Mouse (Mus musculus) megakaryocyte progenitor cell, adult 5-6 weeks (primary cell): Measurements from ENCODE around the gene Arl4a. TPM values are rescaled to one million over a fixed set of nuclear protein-coding genes. Genes with fewer than 3 reads are reported as not detected.

Experiments
- ATAC-seq: replicated peaks from 2 replicates; pipeline ENCODE4 v1.8.0; 2016; ENCODE audit warnings: mild to moderate bottlenecking, moderate TSS enrichment, inconsistent platforms; ENCODE audit not compliant: poor library complexity
- total RNA-seq, 2 experiments: library from RNA; stranded (forward) in 1 of 2; stranded (reverse) in 1 of 2; fragments of 157-497, 149-512 nt in 1 of 2; fragments of 200-1000 nt in 1 of 2; gene quantifications; 2 replicates each; pipeline versions ENCODE4 v1.2.3 to v1.2.4; 2015 to 2017

Arl4a gene
- total RNA-seq, 2 experiments from 2014 or later, result 11.2 to 23.4 TPM

DNA sequence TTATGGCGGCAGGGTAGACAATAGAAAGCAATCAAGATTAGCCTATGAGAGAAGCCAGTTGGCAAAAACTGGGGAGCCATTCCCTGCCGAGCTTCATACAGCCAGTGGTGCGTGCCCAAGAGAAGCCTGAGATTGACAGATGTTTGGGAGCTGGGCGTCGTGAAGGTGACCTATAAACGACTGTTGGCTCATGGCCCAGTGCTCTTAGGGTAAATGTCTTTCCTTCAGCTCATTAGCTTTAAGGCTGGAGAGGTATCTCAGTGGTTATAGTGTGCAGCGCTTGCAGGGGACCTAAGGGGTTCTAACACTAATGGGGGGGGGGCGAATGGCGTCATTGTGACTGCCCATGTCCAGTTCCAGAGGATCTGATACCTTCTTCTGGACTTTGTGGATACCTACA, 21.8 kb downstream of the Arl4a start:
- no peak for ATAC-seq

DNA sequence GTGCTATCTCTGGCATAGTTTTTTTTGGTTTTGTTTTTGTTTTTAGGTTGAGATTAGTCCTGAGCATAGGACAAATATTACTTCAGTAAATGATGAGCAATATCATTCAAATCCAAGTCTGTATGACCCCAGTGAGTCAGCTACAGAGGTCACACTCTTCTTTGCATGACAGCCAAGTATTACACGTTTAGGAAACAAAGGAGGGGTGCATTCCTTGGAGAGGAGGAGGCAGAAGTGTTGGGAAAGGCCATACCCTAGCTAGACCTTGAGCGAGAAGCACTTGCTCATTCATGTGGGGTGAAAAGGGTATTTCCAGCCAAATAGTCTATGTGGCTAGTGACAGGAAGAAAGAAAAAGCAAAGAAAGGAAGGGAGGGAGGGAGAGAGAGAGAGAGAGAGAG, 28.0 kb downstream of the Arl4a start:
- ATAC-seq, result no peak

DNA sequence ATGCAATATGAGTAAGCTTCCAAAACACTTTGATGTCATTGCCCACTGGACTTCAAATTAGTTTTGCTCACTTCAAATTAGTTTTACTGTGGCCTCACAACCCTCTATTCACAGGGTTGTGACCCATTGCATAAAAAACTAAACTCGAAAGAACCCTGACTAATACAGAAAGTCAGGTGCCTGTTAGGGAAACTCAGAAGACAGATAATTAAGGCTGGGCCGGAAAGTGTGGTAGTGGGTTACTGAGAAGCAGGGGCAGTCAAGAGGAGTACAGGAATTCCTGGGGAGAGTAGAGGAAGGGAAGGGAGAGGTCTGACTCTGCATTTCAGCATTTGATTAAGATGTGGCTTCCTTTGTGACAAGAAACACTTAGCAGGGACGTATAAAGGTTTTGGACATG, 29.4 kb downstream of the Arl4a start:
- no peak for ATAC-seq

DNA sequence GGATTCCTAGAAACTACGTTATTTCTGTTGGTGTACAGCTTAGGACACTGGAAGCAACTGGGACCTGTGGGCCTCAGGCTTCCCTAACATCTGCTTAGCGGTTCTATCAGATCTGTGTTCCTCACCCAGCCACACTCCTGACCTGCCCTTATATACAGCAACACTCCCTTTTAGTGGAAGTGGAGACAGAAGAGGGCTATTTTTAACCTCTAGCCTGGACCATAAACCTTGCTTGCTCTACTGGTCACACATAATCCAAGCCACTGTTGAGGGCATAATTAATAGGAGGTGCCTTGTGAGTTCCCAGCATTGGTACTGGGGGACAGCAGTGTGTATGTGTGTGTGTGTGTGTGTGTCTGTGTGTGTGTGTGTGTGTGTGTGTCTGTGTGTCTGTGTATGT, 33.1 kb downstream of the Arl4a start:
- no peak for ATAC-seq

DNA sequence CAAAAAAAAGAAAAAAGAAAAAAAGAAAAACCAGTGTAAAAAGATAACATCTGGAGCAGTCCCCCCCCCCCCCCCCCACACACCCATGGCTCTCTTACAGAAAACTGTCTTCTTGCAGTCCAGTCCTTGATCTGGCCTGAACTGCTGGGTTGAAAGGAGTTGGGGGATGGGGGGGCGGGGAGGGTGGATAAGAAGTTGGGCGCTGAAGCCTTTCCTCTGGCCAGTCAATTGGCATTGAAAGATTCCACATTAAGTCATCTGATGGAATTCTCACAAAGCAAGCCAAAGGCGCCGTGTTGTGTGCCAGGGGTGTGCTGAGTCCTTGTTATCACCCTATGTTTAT, 39.0 kb downstream of the Arl4a start:
- no peak for ATAC-seq

DNA sequence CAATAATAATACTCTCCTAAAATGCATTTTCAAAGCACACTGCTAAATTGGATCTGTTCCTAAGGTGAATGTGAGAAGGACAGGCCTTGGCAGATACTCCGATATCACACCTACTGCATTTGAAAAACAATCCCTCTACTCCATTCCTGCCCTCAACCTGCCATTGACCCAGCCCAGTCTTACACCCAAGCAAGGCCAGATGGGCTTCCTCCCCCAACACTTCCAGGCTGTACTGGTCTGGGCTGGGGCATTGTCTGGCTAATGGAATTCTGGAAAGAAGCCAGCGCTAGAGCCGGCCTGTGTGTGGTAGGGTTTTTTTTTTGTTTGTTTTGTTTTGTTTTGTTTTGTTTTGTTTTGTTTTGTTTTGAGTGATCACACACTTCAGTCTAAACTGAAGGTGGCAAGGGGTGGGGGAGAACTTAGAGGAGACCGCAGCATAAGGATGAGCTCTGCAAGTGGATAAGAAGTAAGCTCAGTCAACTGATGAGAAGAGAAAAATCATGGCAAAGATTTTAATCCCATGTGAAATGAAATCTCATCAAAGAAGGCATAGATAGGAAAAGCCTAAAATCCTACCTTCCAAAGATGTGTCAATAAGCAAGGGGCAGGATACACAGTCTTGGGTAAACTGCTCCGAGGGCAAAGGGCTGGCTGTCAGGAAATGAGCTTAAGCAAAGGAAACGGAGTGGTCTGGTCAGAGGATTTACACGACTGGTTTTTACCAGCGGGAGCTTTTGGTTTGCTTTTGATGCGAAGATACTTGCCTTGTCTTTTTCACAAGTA, 39.6 kb downstream of the Arl4a start:
- no peak for ATAC-seq

DNA sequence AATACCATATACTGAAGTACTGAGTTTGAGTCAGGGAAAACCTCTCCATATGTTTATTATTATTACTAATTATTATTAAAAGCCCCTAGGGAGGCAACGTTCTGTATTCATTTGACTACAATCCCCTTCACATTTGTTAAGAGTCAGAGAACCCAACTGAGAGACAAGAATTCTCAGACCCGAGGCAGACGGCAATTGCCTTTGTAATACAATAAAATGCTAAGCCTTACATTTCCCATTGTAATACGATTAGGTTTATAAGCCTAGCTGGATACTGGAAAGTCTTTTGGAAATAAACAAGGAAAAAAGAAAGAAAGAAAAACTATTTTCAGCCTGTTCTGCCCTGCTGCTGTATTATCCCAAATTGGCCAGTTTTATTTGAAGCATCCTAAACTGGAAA, 40.2 kb downstream of the Arl4a start:
- no peak for ATAC-seq

DNA sequence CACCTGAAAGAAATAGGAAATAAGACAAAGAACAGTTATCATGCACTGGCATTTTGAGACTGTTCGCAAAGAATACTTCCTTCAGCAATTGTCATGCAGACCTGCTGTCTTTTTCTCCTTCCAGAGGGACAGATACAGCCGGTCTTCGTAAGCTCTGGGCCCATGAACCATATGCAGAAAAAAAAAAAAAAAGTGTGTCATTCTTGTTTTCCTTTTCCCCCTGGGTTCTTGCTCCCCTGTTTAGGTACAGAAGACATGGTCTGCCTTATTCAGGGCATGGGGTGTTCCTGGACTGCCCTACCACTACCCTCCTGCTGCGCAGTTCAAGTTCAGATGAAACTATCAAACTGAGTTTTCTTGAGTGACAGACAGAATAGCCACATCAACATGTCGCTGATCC, 41.8 kb downstream of the Arl4a start:
- no peak for ATAC-seq

DNA sequence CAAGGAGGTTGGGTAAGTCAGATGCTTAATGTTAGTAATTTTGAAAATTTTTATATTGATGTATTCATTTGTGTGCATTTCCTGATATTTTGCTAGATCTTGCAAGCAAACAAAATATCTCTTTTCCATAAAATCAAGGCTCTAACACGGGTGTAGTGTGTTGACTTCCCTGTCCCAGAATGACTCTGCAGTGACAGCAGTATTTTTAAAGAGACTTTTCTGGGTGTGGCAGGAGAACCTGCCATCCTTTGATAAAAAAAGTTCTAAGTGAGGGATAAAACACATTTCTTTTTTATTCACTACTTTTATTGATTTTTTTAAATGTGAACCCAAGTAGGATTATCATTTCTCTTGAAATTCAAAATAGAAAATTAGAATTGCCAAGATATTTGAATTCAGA, 42.2 kb downstream of the Arl4a start:
- no peak for ATAC-seq

DNA sequence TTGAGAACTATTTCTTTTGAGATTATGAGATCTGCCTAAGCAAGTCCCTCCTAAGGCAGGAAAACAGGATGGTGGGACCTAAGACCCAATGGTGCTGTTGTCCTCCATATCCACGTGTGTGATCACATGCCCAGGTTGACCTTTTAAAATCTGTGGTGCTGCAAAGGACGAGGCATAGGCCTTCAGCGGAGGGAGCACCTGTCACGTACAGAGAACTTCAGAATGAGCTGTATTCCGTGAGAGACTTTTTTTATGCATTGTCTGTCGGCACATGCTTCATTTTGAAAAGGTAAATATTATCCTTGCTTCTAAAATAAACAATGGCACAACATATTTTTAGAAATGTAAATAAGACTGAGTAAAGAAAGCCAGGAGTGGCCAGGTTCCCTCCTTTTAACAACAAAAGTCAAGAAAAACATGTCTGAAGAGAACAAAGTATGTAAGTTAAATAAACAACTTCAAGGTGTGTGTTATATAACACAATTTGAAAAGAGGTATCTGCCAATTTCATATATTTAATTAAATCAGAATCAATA, 45.0 kb downstream of the Arl4a start:
- ATAC-seq, result no peak

- no peak for ATAC-seq
These were observed 46.7 kb downstream of the Arl4a start for GRCm38 (mm10) chr12:39990830-39991780.

DNA sequence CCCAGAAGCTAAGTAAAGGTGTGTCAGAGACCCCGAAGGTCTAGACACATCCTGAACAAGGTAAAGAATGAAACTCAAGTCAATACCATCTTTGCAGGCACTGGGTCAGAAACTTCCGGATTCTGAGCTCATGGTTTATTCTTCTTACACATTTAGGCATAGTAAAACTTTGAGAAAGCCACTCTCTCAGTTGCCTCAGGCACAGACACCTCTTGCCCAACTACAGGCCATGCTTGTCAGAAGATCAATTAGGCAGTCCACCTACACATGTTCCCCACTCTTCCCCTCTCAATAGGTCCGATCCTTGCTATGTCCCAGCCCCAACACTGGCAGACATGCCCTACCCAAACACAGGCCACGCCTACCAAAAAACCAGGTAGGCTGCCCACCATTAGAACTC, 48.7 kb downstream of the Arl4a start:
- no peak for ATAC-seq

- no peak for ATAC-seq
These were observed 50.6 kb downstream of the Arl4a start for GRCm38 (mm10) chr12:39987177-39987576.

DNA sequence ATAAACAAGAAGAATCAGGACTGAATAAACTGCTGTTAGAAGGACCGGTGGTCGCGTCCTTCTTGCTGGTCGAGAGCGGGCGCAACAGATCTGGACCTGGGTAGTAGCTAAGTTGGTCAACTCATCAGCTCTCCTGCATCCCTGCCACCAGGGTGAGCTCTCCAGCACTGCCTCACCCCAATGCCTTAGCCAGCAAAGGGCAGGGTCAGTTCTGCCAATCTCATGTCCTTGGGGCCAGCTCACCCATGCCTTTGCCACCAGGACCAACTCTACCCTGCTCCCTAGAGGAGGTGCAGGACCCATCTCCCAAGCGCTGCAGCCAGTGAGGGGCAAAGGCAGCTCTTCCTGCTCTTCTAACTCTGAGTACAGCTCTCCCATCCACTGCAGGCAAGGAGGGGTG, 52.2 kb downstream of the Arl4a start:
- 0 out of 2 replicates have a peak, but pooled peaks have one; percentile 29 for ATAC-seq

GRCm38 (mm10) chr12:39979792-39980191, 58.0 kb downstream of the Arl4a start:
- ATAC-seq, result no peak

DNA sequence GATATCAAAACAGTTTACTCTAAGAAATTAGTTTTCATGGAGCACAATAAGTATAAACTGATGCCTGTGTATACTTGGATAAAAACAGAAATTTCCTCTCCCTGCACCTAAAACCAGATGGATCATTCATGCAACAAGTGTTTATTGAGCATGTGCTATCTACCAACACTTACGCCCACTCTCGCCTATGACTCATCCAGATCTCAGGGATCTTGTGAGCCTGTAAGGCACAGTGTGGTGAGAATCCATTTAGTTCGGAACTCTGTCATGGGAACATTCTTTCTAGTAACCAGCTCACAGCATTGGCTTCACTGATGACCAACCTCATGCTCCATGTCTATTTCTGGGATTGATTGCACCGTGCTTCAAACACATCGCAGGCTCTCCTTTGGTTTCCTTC, 58.8 kb downstream of the Arl4a start:
- no peak for ATAC-seq

DNA sequence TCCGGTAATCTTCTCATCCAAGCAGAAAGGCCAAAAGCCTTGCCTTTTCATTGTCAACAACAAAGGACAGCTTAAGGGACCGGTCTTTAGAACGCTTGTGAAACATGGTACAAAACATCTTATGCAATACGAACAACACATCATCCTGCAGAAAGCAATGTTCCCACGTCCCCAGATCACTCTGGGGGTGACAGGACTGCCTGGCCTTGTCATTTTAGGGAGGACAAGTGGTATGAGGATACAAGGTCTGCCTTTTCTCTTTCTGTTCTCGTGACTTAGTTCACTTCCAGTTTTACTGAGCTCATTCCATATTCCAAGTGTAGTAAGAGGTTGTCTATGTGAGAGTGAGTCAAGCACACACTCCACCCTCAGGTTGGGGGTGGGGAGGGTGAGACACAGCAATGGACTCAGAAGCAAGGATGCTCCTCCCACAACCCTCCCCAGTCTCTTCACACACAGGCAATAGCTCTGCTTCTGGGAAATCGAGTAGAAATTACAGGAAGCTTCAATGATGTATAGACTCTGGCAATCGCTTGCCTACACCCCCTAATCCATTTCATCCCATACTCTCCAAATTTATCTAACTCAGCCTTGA, 59.7 kb downstream of the Arl4a start:
- no peak for ATAC-seq

- no peak for ATAC-seq
These were observed 61.4 kb downstream of the Arl4a start for GRCm38 (mm10) chr12:39976426-39976825.

- ATAC-seq, result no peak
These were observed 61.9 kb downstream of the Arl4a start for GRCm38 (mm10) chr12:39975829-39976340.

- ATAC-seq, result no peak
These were observed 62.7 kb downstream of the Arl4a start for GRCm38 (mm10) chr12:39974977-39975583.

DNA sequence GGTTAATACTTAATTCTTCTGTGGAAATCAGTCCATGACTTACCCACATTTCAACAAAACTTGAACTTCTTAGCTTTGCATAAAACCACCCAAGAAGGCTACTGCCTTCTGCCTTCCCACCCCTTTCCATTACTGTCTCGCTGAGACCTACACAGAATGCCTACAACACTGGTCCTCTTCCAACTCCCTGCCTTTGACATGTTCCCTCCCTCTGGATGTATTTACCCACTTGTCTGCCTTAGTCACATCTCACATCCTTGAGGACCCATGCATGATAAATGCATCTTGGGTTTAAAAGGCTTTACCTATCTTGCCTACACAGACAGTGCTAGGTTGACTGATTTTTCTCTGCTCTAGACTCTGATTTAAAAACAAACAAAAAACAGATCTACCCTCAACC, 63.6 kb downstream of the Arl4a start:
- no peak for ATAC-seq
